Mouse (Mus musculus) intestine, embryonic 14.5 days (tissue): ENCODE results near the gene Pgam2. TPM values are rescaled to one million over a fixed set of nuclear protein-coding genes. Genes with fewer than 3 reads are reported as not detected.
A peak's percentile ranks its signal among the peaks of the same experiment; 100 is the strongest.

ENCODE experiments used
- ATAC-seq: fragments of 200-750 bp; cut with Nextera tagmentation; replicated peaks from 2 replicates; pipeline ENCODE4 v1.8.0; 2017; ENCODE audit warnings: low read depth, moderate number of reproducible peaks, moderate TSS enrichment, moderate library complexity; ENCODE audit not compliant: low FRiP score, low TSS enrichment
- DNase-seq: peaks from one replicate; pipeline ENCODE4 v3.0.0-alpha.2; 2018; ENCODE audit warnings: low spot score
- H3K27ac ChIP-seq: fragments of 300-500 bp; sonication (generic); 2 replicates; pipeline ENCODE4 v1.5.1; 2014; ENCODE audit warnings: low read depth, mild to moderate bottlenecking, control low read depth
- H3K27me3 ChIP-seq: fragments of 300-500 bp; sonication (generic); replicated peaks from 2 replicates; pipeline ENCODE4 v1.6.1; 2014; ENCODE audit warnings: low read length, control low read depth; ENCODE audit not compliant: control insufficient read depth, insufficient read depth
- H3K36me3 ChIP-seq: fragments of 300-500 bp; sonication (generic); 2 replicates; pipeline ENCODE4 v1.6.1; 2014; ENCODE audit warnings: low read length, control low read depth; ENCODE audit not compliant: control insufficient read depth, insufficient read depth
- H3K4me1 ChIP-seq: fragments of 300-500 bp; sonication (generic); replicated peaks from 2 replicates; pipeline ENCODE4 v1.6.1; 2014; ENCODE audit warnings: low read length, control low read depth, mixed read lengths; ENCODE audit not compliant: control insufficient read depth, insufficient read depth
- H3K4me2 ChIP-seq: fragments of 300-500 bp; sonication (generic); 2 replicates; pipeline ENCODE4 v1.6.1; 2014; ENCODE audit warnings: low read length
- H3K4me3 ChIP-seq: fragments of 300-500 bp; sonication (generic); 2 replicates; pipeline ENCODE4 v1.5.1; 2014; ENCODE audit warnings: low read depth, low read length, control low read depth, mixed read lengths
- H3K9ac ChIP-seq: fragments of 300-500 bp; sonication (generic); 2 replicates; pipeline ENCODE4 v1.6.1; 2014; ENCODE audit warnings: mild to moderate bottlenecking, low read length
- H3K9me3 ChIP-seq: fragments of 300-500 bp; sonication (generic); 2 replicates; pipeline ENCODE4 v1.6.1; 2016; ENCODE audit warnings: low read length, control low read depth; ENCODE audit not compliant: control insufficient read depth
- WGBS: fragments of 180-500 bp; shearing (Covaris S2); extraction: QIAGEN DNeasy Blood & Tissue Kit; methylation state at CpG from one replicate; pipeline ENCODE4 v1.1.7; 2014; 5-methylcytosine and 5-hydroxymethylcytosine counted together
- polyA plus RNA-seq: library from polyadenylated mRNA; unstranded; fragments of >200 nt; fragmentation: Nextera tagmentation; extraction: Ambion mirVana; gene quantifications from 2 replicates; pipeline ENCODE4 v1.2.1, GENCODE M21; 2014

Gene Pgam2
- polyA plus RNA-seq, 1 experiment from 2014 or later = 2.4 TPM

- no peak for ATAC-seq
- H3K27me3 ChIP-seq = no peaks in the 10 kb centered on the region
- no peak overlapping the region for H3K4me3 ChIP-seq
- no peak overlapping the region for H3K4me2 ChIP-seq
- H3K9me3 ChIP-seq = no peaks in the 10 kb centered on the region
- no peak overlapping the region for H3K27ac ChIP-seq
- WGBS = 98% methylated on average over 2 of the region's 2 CpGs
- H3K36me3 ChIP-seq = no peaks in the 10 kb centered on the region
- DNase-seq = no peak
- H3K9ac ChIP-seq = no peak overlapping the region
- no peaks in the 10 kb centered on the region for H3K4me1 ChIP-seq
Observed at GRCm38 (mm10) chr11:5841751-5842150, 38.2 kb upstream of the Pgam2 start.

DNA sequence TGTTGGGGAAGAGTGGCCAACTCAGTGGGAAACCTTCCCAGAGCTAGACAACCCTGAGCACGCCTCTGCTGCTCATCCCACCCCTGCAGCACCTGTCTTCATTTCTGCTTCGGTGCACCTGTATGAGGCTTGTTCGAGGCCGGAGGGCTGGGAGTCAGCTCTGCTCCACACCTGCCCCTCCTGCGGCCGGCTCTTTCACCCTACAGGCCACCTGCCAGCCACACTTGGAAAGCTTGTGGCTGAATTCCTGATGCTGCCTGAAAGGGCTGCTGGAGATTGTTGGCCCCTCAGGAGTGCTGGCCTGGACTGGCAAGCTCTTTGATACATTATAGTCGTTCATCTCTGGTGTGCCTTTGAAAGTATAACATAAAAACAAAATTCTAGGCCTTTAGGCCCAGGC lies 36.8 kb upstream of the Pgam2 start:
- H3K9ac ChIP-seq = no peak overlapping the region
- no peak for ATAC-seq
- no peak for DNase-seq
- no peak overlapping the region for H3K27ac ChIP-seq
- H3K27me3 ChIP-seq = no peaks in the 10 kb centered on the region
- no peaks in the 10 kb centered on the region for H3K9me3 ChIP-seq
- WGBS = 85% methylated on average over 7 of the region's 7 CpGs
- no peaks in the 10 kb centered on the region for H3K36me3 ChIP-seq
- H3K4me1 ChIP-seq = no peaks in the 10 kb centered on the region
- H3K4me3 ChIP-seq = no peak overlapping the region
- H3K4me2 ChIP-seq = no peak overlapping the region

- WGBS = under 1% methylated on average over 63 of the region's 63 CpGs
- peak within 1 kb of the TSS; percentile 76 for H3K9ac ChIP-seq
- H3K4me2 ChIP-seq = peak within 1 kb of the TSS; percentile 76
- peaks cover 19% of the 10 kb centered on the region for H3K36me3 ChIP-seq
- H3K27me3 ChIP-seq = no peaks in the 10 kb centered on the region
- peak; percentile 96 for DNase-seq
- H3K4me3 ChIP-seq = peak within 1 kb of the TSS; percentile 73
- H3K9me3 ChIP-seq = no peaks in the 10 kb centered on the region
- H3K27ac ChIP-seq = peak within 1 kb of the TSS; percentile 74
- H3K4me1 ChIP-seq = no peaks in the 10 kb centered on the region
- ATAC-seq = peak; percentile 94
Observed at GRCm38 (mm10) chr11:5837251-5838246, 34.0 kb upstream of the Pgam2 start, which contains the start of gene Polm. Polm (minus strand) TSS chr11:5838016.

DNA sequence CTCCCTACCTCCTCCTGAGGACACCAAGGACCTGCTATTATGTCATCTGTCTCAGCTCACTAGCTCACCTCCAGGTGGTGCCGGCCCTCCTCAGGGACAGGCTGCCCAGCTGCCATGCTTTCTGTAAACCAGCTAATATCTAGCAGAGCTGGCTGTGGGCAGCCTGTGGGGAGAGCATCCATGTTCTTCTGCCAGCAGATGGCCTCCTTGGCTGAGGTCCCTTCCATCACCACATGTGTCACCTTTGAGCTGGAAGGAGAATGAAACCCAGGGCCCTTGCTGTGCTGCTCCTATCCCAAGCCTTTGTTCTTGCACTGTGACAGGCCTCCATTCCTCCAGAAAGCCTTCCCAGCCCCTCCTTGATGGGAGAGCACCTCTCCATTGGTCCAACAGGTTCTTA lies 32.6 kb upstream of the Pgam2 start:
- 70% methylated on average over 1 of the region's 1 CpGs for WGBS
- Histone ChIP-seq H3K4me1 (no peaks in the 10 kb centered on the region), H3K27ac (no peak overlapping the region), H3K9ac (no peak overlapping the region), H3K9me3 (no peaks in the 10 kb centered on the region), H3K27me3 (no peaks in the 10 kb centered on the region), H3K4me2 (no peak overlapping the region), H3K36me3 (peaks cover 33% of the 10 kb centered on the region), H3K4me3 (no peak overlapping the region)
- ATAC-seq (no peak), DNase-seq (no peak)

GRCm38 (mm10) chr11:5835057-5835456 lies 31.5 kb upstream of the Pgam2 start:
- WGBS = 88% methylated on average over 7 of the region's 7 CpGs
- no peaks in the 10 kb centered on the region for H3K27me3 ChIP-seq
- no peak overlapping the region for H3K27ac ChIP-seq
- no peaks in the 10 kb centered on the region for H3K9me3 ChIP-seq
- no peaks in the 10 kb centered on the region for H3K4me1 ChIP-seq
- no peak overlapping the region for H3K4me2 ChIP-seq
- H3K4me3 ChIP-seq = no peak overlapping the region
- DNase-seq (no peak), ATAC-seq (no peak)
- H3K36me3 ChIP-seq = peaks cover 38% of the 10 kb centered on the region
- H3K9ac ChIP-seq = no peak overlapping the region

GRCm38 (mm10) chr11:5834506-5834905 lies 31.0 kb upstream of the Pgam2 start:
- peaks cover 40% of the 10 kb centered on the region for H3K36me3 ChIP-seq
- H3K4me1 ChIP-seq = no peaks in the 10 kb centered on the region
- H3K27ac ChIP-seq = no peak overlapping the region
- H3K27me3 ChIP-seq = no peaks in the 10 kb centered on the region
- WGBS = 87% methylated on average over 9 of the region's 9 CpGs
- H3K9me3 ChIP-seq = no peaks in the 10 kb centered on the region
- no peak overlapping the region for H3K4me3 ChIP-seq
- DNase-seq = no peak
- H3K4me2 ChIP-seq = no peak overlapping the region
- H3K9ac ChIP-seq = no peak overlapping the region
- ATAC-seq = no peak

GRCm38 (mm10) chr11:5829327-5829726 lies 25.8 kb upstream of the Pgam2 start:
- Histone ChIP-seq H3K27ac (no peak overlapping the region), H3K4me2 (no peak overlapping the region), H3K9me3 (no peaks in the 10 kb centered on the region), H3K9ac (no peak overlapping the region), H3K36me3 (peaks cover 47% of the 10 kb centered on the region), H3K4me1 (no peaks in the 10 kb centered on the region), H3K27me3 (no peaks in the 10 kb centered on the region), H3K4me3 (no peak overlapping the region)
- DNase-seq = no peak
- WGBS = 91% methylated on average over 12 of the region's 12 CpGs
- no peak for ATAC-seq

GRCm38 (mm10) chr11:5828509-5829191 lies 25.1 kb upstream of the Pgam2 start:
- H3K27ac ChIP-seq = no peak overlapping the region
- no peak for ATAC-seq
- 89% methylated on average over 11 of the region's 11 CpGs for WGBS
- no peak overlapping the region for H3K9ac ChIP-seq
- no peaks in the 10 kb centered on the region for H3K9me3 ChIP-seq
- DNase-seq = no peak
- no peaks in the 10 kb centered on the region for H3K27me3 ChIP-seq
- no peaks in the 10 kb centered on the region for H3K4me1 ChIP-seq
- no peak overlapping the region for H3K4me2 ChIP-seq
- peaks cover 42% of the 10 kb centered on the region for H3K36me3 ChIP-seq
- H3K4me3 ChIP-seq = no peak overlapping the region
